Mouse (Mus musculus) adrenal gland, postnatal 14 days (tissue): ENCODE data around the gene Itgb5. TPM values are rescaled to one million over a fixed set of nuclear protein-coding genes. Genes with fewer than 3 reads are reported as not detected.

Experiments used
- DNase-seq: peaks from one replicate; pipeline ENCODE4 v3.0.0; 2021; ENCODE audit warnings: mixed read lengths
- total RNA-seq: library from RNA; stranded (reverse); gene quantifications from 2 replicates; pipeline ENCODE4 v1.2.3, GENCODE M21; 2021

Gene Itgb5
- total RNA-seq, 1 experiment from 2014 or later = 118 TPM

DNA sequence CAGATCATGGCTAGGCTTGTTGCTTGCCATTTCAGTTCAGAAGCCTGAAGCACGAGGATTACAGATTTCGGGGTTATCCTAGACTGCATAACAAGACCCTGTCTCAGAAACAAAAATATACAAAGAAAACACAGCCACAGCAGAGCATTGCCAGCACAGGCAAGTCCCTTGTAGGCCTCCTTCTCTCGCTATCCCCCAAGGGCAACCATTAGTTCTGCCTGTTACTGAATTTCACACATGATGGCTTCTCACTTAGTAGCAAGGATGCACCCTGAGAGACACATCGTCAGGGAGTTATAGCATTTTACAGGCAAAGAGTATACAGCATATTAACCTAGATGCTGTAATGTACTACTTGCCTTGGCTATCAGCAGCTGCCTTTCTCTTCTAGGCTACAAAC lies 78.8 kb downstream of the Itgb5 start:
- DNase-seq = no peak

DNA sequence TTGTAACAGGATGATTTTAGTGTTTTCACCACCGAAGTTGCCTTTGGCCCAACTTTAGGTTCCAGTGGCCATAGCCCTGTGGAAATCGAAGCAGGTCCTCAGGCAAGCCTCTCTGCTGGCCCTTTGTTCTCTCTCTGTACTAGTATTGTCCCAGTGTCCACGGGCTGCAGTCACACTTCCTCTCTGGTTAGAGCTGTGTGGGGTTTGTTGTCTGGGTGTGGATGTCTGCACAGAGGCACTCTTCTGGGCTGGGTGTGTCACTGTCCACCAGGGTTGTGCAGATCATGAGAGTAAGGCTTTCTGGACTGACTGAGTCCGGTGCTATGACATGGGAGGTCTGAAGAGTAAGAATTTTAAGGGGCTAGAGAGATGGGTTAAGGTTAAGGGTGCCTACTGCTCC lies 85.5 kb downstream of the Itgb5 start:
- DNase-seq = no peak

DNA sequence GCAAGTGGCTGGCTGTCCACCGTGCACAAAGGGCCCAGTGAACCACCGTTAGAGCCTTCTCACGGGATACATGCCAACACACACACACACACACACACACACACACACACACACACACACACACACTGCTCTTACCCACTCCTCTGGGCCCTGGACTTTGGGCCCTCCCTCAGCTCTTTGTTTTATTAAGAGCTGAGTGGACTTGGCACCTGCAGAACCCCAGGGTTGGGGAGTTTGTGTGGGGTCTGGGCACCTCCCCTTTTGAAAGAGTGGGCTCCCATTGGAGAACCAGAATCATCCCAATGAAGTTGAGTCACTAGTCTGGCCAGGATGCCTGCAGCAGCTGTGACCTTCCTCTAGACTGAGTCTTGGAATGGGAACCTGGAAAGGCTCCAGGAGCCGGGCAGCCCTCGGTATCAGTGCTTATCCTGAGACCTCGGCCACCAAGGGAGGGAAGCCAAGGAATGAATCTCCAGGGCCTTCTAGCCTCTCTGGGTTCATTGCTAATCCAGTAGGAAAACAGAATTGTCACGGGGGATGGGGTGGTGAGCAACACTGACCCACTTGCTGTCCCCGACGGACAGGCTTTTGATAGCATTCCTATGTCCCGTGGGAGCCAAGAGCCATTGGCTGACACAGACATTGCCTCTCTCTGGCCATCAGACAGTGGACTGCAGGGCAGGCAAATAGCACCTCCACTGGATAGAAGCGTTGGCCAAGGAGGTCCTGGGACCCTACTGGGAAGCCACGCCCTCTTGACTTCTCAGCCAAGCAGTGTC lies 87.2 kb downstream of the Itgb5 start:
- peak; percentile 96 for DNase-seq

DNA sequence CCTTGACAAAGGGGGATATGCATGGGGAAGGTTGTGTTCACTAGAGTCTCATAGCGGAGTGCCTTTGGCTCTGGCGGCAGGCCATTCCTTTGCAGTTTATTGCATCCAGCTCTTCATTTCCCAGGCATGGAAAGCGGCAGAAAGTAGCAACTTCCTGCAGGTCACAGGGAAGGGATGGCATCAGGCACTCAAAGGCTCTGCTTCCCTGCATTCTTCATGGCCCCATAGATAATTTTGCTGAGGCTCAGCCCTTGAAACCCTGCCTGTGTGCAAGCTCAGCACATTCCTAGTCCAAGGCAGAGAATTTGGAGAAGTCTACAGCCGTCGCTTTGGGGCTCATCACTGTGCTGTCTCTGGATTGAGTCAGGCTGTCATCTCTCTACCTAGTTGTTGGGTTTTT lies 87.9 kb downstream of the Itgb5 start:
- DNase-seq = peak; percentile 21

DNA sequence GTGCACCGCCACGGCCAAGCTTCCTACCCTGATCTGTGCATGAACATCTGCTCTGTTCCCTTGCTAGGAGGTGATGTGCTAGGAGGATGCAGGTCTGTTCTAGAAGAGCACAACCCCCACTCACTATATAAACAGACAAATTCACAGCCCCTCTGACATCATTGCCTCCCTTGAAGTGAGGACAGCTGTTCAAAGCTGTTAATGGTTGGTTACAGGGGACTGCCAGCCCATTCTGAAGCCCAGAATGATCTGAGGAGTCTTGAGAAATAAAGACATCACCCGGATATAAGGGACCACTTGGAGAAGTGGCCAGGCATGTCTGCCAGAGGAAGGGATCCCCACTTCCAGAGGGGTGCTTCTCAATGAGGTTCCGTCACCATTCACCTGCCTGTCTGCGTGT lies 88.5 kb downstream of the Itgb5 start:
- DNase-seq = no peak

DNA sequence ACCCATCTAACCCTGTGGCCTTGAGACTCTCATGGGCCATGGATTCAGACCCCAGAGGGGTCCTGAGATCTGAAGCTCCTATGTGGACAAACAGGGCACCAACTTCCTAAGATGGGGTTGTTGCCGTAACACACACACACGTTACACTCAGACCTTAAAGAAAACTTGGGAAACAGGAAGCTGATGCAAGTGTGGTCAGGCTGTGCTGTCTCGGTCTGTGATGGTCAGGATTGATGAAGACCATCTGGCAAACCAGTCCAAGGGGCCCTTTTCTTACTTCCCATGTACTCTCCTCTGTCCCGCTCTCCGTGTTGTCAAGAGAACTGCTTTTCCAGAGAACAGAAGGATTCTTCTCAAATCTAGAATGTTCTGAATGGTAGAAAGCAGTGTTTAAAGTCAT lies 92.0 kb downstream of the Itgb5 start:
- DNase-seq = no peak

DNA sequence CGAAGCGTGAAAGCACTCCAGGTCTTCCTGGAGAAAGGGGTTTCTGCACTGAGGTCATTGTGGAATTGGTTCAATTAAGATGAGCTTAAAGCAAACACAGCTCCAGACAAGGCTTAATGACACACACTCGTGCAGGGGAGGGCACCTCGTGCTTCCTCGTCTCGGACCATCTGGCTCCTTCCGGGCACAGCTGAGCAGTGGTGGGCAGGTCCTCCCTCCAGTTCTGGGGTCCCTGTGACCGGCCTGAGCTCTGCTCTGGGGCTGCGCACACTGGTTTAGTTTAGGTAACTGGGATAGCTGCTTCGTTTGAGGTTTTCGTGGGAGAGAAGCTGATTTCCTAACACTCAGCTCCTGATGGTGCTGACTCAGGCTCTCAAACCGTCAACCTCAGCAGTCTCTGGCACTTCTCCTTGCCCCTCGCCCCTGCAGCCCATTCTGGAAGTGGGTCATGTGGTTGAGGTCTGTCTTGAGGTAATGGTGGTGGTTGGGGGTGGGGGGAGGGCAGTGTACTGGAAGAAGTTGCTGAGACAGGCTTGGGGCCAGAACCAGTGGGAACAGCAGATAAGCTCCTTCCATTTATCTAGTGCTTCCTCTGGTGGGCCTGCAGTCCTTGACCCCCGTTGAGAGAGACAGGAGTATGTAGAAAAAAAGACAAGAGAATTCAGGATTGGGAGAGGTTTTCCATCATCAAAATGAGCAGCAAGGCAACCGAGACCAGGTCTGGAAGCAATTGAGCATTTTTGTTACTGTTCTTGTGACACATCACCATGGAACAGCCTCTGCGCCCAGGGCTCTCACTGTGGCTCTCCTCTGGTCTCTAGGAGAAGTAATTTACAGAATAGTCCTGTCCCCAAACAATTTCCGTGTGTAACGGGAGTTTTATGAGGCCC lies 92.9 kb downstream of the Itgb5 start:
- no peak for DNase-seq

DNA sequence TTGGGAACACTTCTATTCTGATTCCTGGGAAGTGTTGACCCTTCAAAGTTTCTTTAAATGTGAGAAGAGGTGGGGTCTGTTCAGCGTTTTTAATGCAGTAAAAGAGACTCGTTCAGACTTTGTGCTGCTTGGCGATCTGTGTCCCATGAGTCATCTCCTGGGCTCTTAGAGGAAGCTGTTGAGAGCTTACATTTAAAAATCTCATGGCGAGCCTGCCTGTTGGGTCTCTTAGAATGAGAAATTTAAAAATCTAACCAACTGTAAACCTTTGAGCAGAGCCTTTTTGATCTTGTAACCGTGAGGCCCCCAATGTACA lies 93.5 kb downstream of the Itgb5 start:
- no peak for DNase-seq

DNA sequence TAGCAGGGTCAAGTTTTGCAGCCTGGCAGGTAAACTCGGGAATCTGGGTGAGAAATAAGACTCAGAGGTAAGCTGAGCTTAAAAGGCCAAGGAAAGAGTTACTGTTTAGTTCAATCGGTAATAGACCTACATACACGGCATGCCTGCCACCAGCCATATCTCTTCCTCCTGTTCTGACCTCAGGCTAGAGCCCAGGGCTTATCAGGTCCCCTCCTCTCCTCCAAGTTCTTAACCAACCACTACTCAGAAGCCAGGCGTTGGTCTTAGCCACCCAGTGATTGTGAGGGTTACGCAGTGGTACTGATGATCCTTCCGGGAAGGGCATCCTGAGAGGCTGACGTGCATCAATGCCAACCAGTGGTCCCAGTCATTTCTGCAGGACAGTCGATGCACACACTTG lies 94.3 kb downstream of the Itgb5 start:
- no peak for DNase-seq

DNA sequence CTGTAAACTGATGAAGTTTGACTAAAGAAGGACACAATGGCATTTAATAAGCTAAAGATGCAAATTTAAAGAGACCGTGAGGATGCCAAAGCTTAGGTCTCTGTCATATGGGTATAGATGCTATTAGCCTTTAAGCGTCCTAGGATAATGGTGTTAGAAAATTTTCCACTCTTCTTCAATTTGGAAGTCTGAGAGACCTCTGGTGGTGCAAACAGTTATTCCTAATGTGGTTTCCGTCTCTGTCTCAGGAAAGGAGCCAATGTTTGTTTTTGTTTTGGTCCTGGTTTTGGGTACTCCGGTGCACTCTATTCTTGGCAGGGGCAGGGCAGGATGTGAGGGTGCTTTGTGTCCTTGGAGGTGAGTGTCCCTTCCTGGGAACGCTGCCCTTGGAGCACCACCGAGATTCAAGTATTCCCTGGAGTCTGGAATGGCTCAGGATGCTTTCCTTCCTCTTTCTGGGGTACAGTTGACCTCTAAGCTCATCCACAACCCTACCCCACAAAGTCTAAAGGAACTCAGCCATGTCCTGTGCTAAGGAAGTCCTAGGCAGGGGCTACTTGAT lies 97.9 kb downstream of the Itgb5 start:
- DNase-seq = peak; percentile 26

DNA sequence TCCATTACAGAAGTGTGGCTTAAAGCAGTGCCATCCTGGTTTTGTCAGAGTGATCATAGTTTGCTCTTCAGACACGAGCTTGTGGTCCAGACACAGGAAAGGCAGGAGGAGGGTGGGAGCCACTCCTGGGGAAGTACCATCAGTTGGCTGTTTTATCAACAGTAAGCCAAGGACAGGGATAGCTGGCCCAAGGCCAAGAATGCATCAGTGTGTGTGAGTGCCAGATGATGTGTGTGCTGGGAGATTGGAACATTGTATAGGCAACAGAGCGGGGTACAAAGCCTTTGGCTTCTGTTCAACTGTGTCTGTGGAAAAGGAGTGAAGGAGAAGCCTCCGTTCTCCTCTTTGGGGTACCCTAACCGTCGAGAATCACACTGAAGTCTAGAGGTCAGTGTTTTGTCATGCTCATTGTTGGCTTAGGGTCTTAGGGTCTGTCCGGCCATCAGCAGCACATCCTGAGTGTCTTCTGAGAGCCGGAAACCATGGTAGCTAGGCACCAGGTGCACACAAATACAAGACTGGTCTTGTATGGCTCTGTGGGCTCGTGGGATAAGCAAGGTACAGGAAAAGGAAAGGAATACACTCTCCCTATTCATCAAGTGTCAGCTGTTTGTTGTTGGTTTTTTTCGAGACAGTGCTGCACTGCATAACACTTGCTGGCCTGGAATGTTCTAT lies 99.5 kb downstream of the Itgb5 start:
- peak; percentile 83 for DNase-seq

DNA sequence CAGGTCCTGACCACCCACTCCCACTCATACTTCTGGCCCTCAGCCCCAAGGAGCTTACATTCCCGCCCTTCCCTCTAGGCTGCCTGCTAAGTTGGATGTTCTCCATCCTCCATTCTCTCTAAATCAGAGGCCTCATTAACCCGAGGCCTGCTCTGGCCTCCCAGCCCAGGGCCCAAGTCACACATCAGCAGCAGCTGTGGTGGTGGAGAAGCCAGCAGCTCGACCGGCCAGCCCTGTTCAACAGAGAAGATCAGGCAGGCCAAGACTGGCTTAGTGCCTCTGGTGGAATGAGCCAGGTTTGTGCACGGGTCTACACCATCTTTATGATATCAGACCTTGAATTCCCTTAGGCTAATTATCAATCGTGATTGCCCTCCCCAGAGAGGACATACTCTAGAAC lies 101.3 kb downstream of the Itgb5 start:
- no peak for DNase-seq

DNA sequence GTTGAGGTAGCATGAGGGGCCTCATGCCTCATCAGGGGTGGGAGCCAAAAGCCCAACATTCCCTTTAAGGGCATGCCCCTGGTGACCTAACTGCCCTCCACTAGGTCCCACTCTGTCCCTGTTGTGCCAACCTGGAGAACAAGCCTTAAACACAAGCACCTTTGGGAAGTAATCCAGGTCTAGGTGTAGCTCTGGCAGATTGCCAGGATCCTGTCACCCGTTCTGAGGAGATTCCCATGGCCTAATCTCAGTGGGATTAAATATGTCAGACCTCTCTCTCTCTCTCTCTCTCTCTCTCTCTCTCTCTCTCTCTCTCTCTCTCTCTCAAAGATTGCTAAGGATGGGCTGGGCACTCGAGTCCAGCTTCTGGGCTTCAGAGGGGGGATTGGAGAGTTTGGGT lies 102.2 kb downstream of the Itgb5 start:
- no peak for DNase-seq

DNA sequence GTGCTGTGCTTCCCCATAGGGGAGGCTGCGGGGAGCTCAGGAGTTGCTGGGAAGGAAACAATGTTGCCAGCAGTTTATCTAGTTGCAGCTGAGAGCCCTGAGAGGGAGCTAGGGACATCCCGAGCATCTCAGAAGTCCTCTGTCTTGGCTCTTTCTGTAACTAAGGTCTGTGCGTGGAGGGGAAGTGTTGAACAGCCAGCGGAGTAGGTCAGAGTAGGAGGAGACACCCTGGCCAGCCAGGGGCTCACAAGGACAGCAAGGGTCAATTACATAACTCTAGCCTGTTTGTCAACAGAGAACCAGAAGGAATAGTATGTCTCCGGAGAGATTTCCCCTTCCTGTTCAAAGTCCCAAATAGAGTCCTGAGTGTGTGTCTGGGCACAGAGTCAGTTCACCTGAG lies 102.7 kb downstream of the Itgb5 start:
- peak; percentile 50 for DNase-seq

DNA sequence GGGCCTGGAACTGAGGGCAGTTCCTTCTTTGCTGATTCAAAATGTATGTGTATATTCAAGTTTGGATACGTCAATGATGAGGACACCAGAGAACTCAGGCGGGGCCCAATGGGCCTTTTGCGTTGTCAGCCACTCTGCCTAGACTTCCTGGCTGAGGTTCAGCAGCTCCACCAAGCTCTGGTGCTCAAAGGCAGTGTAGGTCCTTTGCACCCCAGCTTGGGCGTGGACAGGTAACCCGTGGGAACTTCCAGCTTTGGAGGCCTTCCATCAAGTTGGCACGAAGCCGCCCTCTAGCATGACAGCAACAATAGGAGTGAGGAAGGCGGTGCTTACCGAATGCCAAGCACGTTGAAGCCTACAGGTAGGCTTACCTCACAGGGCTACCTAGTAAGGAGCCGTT lies 103.9 kb downstream of the Itgb5 start:
- no peak for DNase-seq

DNA sequence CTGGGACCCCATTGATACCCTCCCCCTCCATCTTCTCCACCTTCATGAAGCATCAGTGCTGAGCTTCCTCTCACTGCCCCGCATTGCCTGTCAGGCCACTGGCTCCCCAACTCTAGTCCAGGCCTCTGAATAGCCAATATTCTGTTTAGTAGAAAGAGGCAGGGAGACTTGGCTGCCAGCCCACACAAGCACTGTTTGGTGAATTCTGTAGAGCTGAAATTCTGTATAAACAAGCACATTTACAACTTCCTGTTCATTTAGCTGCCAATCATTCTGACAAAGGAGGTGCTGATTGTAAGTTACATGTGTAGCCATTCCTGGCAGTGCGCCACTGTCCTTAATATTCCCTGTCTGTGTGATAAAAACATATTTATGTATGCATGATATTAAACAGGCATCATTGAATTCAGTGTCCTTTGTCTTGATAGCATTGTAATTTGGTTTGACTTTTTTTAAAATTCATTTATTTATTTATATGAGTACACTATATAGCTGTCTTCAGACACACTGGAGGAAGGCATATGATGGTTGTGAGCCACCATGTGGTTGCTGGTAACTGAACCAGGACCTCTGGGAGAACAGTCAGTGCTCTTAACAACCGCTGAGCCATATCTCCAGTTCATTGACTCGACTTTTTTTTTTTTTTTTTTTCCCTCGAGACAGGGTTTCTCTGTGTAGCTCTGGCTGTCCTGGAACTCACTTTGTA lies 105.4 kb downstream of the Itgb5 start:
- DNase-seq = no peak

DNA sequence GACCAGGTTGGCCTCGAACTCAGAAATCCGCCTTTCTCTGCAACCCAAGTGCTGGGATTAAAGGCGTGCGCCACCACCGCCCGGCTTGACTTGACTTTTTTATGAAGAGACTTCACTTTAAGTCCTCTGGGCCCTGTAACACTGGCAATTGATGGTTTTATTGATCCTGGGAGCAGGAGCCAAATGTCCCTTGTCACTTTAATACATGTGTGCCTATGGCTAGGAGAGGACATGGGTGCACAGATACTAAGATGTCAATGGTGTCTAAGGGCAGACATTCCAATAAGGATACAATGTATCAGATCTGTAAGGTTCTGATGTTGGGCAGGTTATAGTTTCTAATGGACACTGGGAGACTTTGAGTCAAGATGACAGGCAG lies 105.9 kb downstream of the Itgb5 start:
- DNase-seq = no peak

DNA sequence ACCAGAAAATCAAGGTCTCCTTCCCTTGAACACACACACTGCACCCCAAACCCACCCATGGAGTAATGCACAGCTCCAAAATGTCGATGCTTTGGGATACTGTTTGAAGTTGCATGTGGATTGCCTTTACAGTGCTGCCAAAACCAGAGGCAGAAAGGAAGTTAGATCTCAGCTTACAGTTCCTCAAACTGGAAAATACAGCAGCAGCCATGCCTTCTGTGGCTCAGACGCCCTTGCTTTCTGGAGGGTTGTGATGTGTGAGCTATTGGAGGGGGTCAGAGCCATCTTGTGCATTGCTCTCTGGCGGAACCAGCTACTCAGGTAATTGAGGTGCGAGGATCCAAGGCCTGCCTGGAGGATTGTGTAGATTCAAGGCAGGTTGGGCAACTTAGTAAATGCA lies 107.4 kb downstream of the Itgb5 start:
- no peak for DNase-seq

DNA sequence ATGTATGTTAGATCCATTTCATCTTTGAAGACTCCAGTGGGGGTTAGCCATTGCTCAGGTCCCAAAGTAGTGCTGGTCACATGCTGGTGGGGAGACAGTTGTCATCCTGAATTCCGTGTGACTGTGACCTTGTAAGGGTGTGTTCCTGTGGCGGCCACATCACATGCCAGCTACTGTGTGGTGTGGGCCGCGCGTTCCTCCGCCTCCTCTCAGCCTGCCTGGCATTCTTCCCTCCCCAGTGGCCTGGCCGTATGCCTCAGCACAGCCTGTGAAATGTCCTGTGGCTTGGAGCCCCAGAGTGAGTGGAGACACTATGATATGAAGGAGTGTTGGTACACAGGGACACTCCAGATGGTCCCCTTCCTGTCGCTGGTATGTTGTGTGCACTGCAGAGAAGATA lies 108.1 kb downstream of the Itgb5 start:
- peak; percentile 84 for DNase-seq

DNA sequence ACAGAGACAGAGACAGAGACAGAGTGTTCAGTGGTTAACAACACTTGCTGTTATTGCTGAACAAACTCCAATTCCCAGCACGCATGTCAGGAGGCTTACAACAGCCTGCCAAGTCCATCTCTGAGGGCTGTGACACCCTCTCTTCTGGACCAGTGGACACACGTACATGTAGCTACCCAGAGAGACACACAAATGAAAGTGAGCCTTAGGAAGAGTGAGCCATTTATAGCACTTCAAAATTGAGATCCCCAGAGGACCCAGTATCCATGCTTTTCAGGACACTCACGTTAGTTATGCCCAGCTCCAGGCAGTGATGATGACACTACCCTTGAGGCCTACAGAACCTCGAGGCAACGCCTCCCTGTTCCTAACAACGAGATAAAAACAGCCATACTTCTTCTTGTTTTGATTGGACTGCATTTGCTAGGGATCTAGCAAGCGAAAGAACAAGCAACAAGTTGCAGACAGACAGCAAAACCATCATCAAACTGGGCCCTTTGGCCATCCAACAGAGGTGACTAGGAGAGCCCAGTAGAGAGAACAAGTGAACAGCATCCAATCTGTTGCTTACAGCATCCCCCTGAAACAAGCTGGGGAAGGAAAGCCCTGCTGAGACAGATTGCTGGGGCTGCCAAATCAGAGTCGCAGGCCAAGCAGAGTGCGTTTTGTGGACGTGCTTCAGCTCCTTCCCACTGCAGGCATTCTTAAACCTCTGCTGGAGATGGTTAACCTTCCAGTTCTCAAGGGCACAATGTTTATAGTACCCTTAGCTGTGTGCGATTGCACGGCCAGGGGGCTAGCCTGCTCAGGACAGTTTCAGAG lies 109.1 kb downstream of the Itgb5 start:
- DNase-seq = no peak

DNA sequence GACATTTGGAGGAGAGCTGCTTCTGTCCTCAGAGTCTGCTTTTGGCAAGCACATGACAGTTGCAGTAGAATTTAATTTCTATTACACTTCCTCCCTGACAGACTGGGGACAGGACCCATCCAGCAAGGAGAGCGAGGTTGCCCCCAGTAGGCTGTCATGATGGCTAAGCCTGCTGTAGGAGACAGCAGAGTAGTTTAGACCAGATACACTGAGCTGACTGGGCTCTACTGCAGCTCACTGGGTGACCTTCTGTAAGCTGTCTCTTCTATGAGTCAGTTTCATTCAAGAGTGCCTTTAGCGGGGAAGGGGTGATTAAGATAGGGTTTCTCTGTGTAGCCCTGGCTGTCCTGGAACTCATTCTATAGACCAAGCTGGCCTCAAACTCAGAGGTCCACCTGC lies 109.7 kb downstream of the Itgb5 start:
- no peak for DNase-seq
